Mouse (Mus musculus): ENCODE results near the gene Gm9887. TPM values are rescaled to one million over a fixed set of nuclear protein-coding genes. Genes with fewer than 3 reads are reported as not detected.
"Not testable (repeated sequence)": the region's sequence is repeated elsewhere in the genome, so short reads cannot be mapped to it uniquely, and the experiment has no call there.

The Gm9887 gene
- polyA plus RNA-seq, 1 experiment from 2014 or later, result 2.9 TPM

DNA sequence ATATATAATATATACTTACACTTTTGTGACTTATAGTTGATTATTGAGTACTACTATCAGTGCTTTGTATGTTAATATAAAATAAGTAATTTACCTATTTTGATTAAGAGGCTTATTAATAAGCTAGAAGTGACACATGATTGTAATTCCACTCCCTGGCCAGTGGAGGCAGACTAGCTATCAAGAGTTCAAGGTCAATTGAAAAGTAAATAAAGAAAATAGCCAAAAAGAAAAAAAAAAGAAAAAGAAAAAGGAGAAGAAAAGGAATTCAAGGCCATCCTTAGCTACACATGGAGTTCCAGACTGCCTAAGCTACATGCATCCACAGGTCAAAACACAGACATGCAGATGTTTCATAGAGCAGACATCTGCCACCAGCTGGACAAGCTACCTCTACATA is 5.8 kb downstream of the Gm9887 start:
- Histone ChIP-seq H3K27me3 (ENCODE audit: control insufficient read depth, insufficient read depth, low read length) (no peaks in the 10 kb centered on the region), H3K9ac (ENCODE audit: low read depth, low read length) (no peak overlapping the region), H3K4me3 (ENCODE audit: low read length) (no peak overlapping the region), H3K9me3 (ENCODE audit: control insufficient read depth, low read length) (no peaks in the 10 kb centered on the region), H3K27ac (ENCODE audit: low read depth, low read length) (no peak overlapping the region), H3K4me2 (replicated peaks; ENCODE audit: low read depth, low read length) (no peak overlapping the region), H3K4me1 (ENCODE audit: control insufficient read depth, insufficient read depth, low read length) (peaks cover 15% of the 10 kb centered on the region; the same call in 1 of the 2 replicates), H3K36me3 (ENCODE audit: control insufficient read depth, insufficient read depth, low read length) (no peaks in the 10 kb centered on the region)
- ATAC-seq (ENCODE audit: low FRiP score, low TSS enrichment), result no peak

DNA sequence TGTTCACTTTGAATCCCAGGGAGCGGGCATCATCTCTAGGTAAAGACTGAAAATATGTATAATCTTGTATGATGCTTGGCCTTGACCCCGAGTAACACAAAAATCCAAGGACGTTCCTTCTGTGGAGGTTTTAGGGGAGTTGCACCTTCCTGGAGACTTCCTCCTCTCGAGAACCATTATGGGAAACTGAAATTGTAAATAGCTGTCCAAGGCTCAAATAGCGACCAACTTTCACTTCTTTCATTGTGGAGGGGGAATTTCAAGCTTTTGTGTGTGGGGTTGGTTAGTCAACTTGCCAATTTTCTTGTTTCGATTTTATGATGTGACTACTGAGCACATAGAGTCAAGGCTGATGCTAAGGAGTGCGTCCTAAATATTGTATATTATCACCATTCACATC is 6.5 kb downstream of the Gm9887 start:
- no peaks in the 10 kb centered on the region for H3K27me3 ChIP-seq (ENCODE audit: control insufficient read depth, insufficient read depth, low read length)
- H3K36me3 ChIP-seq (ENCODE audit: control insufficient read depth, insufficient read depth, low read length), result no peaks in the 10 kb centered on the region
- no peak overlapping the region for H3K27ac ChIP-seq (ENCODE audit: low read depth, low read length)
- no peak for ATAC-seq (ENCODE audit: low FRiP score, low TSS enrichment)
- no peak overlapping the region for H3K4me3 ChIP-seq (ENCODE audit: low read length)
- H3K4me2 ChIP-seq (replicated peaks; ENCODE audit: low read depth, low read length), result no peak overlapping the region
- H3K4me1 ChIP-seq (ENCODE audit: control insufficient read depth, insufficient read depth, low read length), result peaks cover 11% of the 10 kb centered on the region; the same call in 1 of the 2 replicates
- H3K9me3 ChIP-seq (ENCODE audit: control insufficient read depth, low read length), result no peaks in the 10 kb centered on the region
- no peak overlapping the region for H3K9ac ChIP-seq (ENCODE audit: low read depth, low read length)
- 79% methylated on average over 7 of the region's 7 CpGs for whole genome bisulfite sequencing

DNA sequence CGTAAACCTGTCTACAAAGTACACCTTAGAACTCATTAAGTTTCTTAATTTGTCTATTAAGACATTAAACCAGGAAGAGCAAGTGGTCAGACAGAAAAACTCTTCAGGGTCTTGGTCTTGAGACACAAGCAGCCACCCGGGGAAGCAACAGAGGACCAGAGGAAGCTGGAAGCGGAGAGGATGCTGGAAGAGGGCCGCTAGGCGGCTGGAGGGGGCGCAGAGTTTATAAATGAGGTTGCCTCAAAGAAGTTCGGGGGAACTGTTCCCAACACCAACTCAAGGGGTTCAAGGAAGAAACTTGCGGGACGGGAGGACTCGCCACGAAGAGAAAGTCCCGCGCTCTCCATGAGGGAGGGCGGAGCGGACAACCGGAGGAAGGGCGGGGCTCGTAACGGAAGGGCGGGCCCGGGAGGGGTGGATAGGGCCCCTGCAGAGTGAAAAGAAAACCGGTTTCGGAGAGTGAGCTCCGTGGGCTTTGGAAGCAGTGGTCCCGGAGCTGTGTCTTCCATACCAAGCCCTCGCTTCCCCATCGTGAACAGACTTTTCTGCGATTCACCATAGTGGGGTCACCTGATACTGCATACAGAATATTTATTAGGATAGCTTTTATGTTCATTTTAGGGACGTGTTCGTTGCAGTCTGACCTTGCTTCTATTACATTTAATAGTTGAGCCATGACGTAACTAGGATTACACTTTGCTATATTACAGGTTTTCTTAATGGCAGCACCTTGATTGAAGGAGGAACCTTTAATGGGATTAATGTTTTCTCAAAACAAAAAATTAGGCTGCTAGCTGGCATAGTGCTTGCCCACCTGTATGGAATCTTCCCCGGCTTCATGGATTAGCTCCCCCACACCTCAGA is 8.1 kb downstream of the Gm9887 start:
- Histone ChIP-seq H3K4me2 (replicated peaks; ENCODE audit: low read depth, low read length) (peak overlapping the region; percentile 55), H3K4me3 (ENCODE audit: low read length) (peak overlapping the region; percentile 39), H3K4me1 (ENCODE audit: control insufficient read depth, insufficient read depth, low read length) (peaks cover 10% of the 10 kb centered on the region; the same call in 1 of the 2 replicates), H3K9me3 (ENCODE audit: control insufficient read depth, low read length) (no peaks in the 10 kb centered on the region), H3K27me3 (ENCODE audit: control insufficient read depth, insufficient read depth, low read length) (no peaks in the 10 kb centered on the region), H3K9ac (ENCODE audit: low read depth, low read length) (peak overlapping the region; percentile 42), H3K27ac (ENCODE audit: low read depth, low read length) (peak overlapping the region; percentile 8; the same call in 1 of the 2 replicates), H3K36me3 (ENCODE audit: control insufficient read depth, insufficient read depth, low read length) (no peaks in the 10 kb centered on the region)
- WGBS, result 4% methylated on average over 31 of the region's 32 CpGs
- peak; percentile 48; the same call in 1 of the 2 replicates for ATAC-seq (ENCODE audit: low FRiP score, low TSS enrichment)

GRCm38 (mm10) chr12:69363110-69363509 is 9.1 kb downstream of the Gm9887 start:
- WGBS, result 94% methylated on average over 7 of the region's 7 CpGs
- not testable (repeated sequence) for H3K4me2 ChIP-seq (replicated peaks; ENCODE audit: low read depth, low read length); ATAC-seq (ENCODE audit: low FRiP score, low TSS enrichment)

GRCm38 (mm10) chr12:69362388-69362787 is 9.9 kb downstream of the Gm9887 start:
- ATAC-seq (ENCODE audit: low FRiP score, low TSS enrichment), result no peak
- no peaks in the 10 kb centered on the region for H3K36me3 ChIP-seq (ENCODE audit: control insufficient read depth, insufficient read depth, low read length)
- peak overlapping the region; percentile 76 for H3K4me2 ChIP-seq (replicated peaks; ENCODE audit: low read depth, low read length)
- H3K9me3 ChIP-seq (ENCODE audit: control insufficient read depth, low read length), result no peaks in the 10 kb centered on the region
- H3K27ac ChIP-seq (ENCODE audit: low read depth, low read length), result no peak overlapping the region; the same call in 1 of the 2 replicates
- H3K27me3 ChIP-seq (ENCODE audit: control insufficient read depth, insufficient read depth, low read length), result no peaks in the 10 kb centered on the region
- no peak overlapping the region for H3K9ac ChIP-seq (ENCODE audit: low read depth, low read length)
- 54% methylated on average over 4 of the region's 4 CpGs for WGBS
- peak overlapping the region; percentile 60; the same call in 1 of the 2 replicates for H3K4me3 ChIP-seq (ENCODE audit: low read length)
- peaks cover 10% of the 10 kb centered on the region; the same call in 1 of the 2 replicates for H3K4me1 ChIP-seq (ENCODE audit: control insufficient read depth, insufficient read depth, low read length)

More at GRCm38 (mm10) chr12:69363110-69363509, 9.1 kb downstream of the Gm9887 start:
- not testable (repeated sequence) for H3K27me3 ChIP-seq (ENCODE audit: control insufficient read depth, insufficient read depth, low read length); H3K9ac ChIP-seq (ENCODE audit: low read depth, low read length); H3K9me3 ChIP-seq (ENCODE audit: control insufficient read depth, low read length); H3K4me3 ChIP-seq (ENCODE audit: low read length); H3K27ac ChIP-seq (ENCODE audit: low read depth, low read length); H3K4me1 ChIP-seq (ENCODE audit: control insufficient read depth, insufficient read depth, low read length); H3K36me3 ChIP-seq (ENCODE audit: control insufficient read depth, insufficient read depth, low read length)

- Histone ChIP-seq H3K9me3 (ENCODE audit: control insufficient read depth, low read length) (no peaks in the 10 kb centered on the region), H3K9ac (ENCODE audit: low read depth, low read length) (peak overlapping the region; percentile 69), H3K4me3 (ENCODE audit: low read length) (peak overlapping the region; percentile 60), H3K4me1 (ENCODE audit: control insufficient read depth, insufficient read depth, low read length) (peaks cover 10% of the 10 kb centered on the region; the same call in 1 of the 2 replicates), H3K27me3 (ENCODE audit: control insufficient read depth, insufficient read depth, low read length) (no peaks in the 10 kb centered on the region), H3K4me2 (replicated peaks; ENCODE audit: low read depth, low read length) (peak overlapping the region; percentile 76), H3K27ac (ENCODE audit: low read depth, low read length) (peak overlapping the region; percentile 96), H3K36me3 (ENCODE audit: control insufficient read depth, insufficient read depth, low read length) (no peaks in the 10 kb centered on the region)
- WGBS, result 5% methylated on average over 10 of the region's 10 CpGs
- ATAC-seq (ENCODE audit: low FRiP score, low TSS enrichment), result no peak
Measured at GRCm38 (mm10) chr12:69361919-69362318, 10.3 kb downstream of the Gm9887 start.

DNA sequence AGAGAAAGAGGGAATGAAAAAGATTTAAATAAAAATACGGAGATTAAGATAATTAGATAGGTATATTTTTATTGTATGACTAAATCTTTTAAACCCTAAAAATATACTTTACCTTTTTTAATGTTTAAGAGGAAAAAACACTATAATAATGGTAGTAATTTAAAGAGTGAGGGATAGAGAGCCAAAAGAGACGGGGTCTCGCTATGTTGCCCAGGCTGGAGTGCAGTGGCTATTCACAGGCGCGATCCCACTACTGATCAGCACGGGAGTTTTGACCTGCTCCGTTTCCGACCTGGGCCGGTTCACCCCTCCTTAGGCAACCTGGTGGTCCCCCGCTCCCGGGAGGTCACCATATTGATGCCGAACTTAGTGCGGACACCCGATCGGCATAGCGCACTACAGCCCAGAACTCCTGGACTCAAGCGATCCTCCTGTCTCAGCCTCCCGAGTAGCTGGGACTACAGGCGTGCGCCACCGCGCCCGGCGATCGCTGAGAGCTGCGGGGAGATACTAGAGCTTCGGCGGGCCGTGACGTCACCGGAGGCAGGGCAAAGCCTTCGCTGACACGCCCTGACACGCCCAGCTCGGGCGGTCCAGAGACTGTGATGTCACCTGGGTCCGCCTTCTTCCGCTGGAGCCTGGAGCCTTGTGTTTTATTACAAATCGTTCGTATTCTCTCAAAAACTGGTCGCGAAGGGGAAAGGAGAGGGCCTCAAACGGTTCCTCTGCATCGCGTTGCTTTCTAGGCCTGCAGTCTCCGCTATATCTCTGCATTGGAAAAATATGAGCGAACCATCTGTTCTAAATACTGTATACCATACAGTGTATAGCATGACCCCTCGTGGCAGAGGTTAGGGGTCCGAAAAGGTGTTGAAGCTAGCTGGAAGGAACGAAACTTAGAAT is 11.0 kb downstream of the Gm9887 start:
- H3K27ac ChIP-seq (ENCODE audit: low read depth, low read length), result peak overlapping the region; percentile 96
- under 1% methylated on average over 38 of the region's 50 CpGs for WGBS
- ATAC-seq (ENCODE audit: low FRiP score, low TSS enrichment), result peak; percentile 96
- not testable (repeated sequence) for H3K4me1 ChIP-seq (ENCODE audit: control insufficient read depth, insufficient read depth, low read length); H3K9me3 ChIP-seq (ENCODE audit: control insufficient read depth, low read length); H3K36me3 ChIP-seq (ENCODE audit: control insufficient read depth, insufficient read depth, low read length); H3K27me3 ChIP-seq (ENCODE audit: control insufficient read depth, insufficient read depth, low read length)
- H3K4me3 ChIP-seq (ENCODE audit: low read length), result peak overlapping the region; percentile 60
- peak overlapping the region; percentile 69 for H3K9ac ChIP-seq (ENCODE audit: low read depth, low read length)
- peak overlapping the region; percentile 76 for H3K4me2 ChIP-seq (replicated peaks; ENCODE audit: low read depth, low read length)

DNA sequence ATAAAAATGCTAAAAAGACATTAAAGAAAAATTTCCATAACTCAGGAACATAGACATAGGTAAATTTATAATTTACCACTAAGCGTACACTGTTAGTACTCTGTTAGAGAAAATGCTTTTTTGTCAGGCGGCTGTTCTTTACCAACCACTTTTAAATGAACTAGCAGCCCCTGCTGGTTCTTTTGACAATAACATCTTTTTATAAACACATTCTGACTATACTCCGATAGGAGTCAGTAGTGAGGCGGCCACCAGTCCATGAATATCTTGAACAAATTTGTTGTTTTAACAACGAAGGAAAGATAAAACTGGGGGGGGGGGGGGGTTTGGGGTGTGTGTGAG is 11.6 kb downstream of the Gm9887 start:
- 17% methylated on average over 5 of the region's 5 CpGs for WGBS
- H3K36me3 ChIP-seq (ENCODE audit: control insufficient read depth, insufficient read depth, low read length), result no peaks in the 10 kb centered on the region

More for the DNA sequence above, 11.6 kb downstream of the Gm9887 start:
- H3K4me2 ChIP-seq (replicated peaks; ENCODE audit: low read depth, low read length), result no peak overlapping the region
- H3K9ac ChIP-seq (ENCODE audit: low read depth, low read length), result no peak overlapping the region
- H3K27ac ChIP-seq (ENCODE audit: low read depth, low read length), result no peak overlapping the region
- H3K4me3 ChIP-seq (ENCODE audit: low read length), result no peak overlapping the region
- H3K27me3 ChIP-seq (ENCODE audit: control insufficient read depth, insufficient read depth, low read length), result no peaks in the 10 kb centered on the region
- H3K4me1 ChIP-seq (ENCODE audit: control insufficient read depth, insufficient read depth, low read length), result peaks cover 10% of the 10 kb centered on the region; the same call in 1 of the 2 replicates
- no peaks in the 10 kb centered on the region for H3K9me3 ChIP-seq (ENCODE audit: control insufficient read depth, low read length)
- ATAC-seq (ENCODE audit: low FRiP score, low TSS enrichment), result no peak
